Mouse (Mus musculus) left cerebral cortex, adult 2 months (tissue): ENCODE measurements around the gene Epsti1. TPM values are rescaled to one million over a fixed set of nuclear protein-coding genes. Genes with fewer than 3 reads are reported as not detected.

Experiments used
- DNase-seq, 2 experiments: peaks; one replicate each; pipeline ENCODE4 v3.0.0; 2021 to 2022; ENCODE audit warnings: low spot score in 2 of 2, mixed read lengths in 1 of 2; ENCODE audit errors: extremely low spot score in 1 of 2
- H3K27ac ChIP-seq: fragments of 200-600 bp; 2 replicates; pipeline ENCODE4 v1.8.1; 2022
- H3K4me3 ChIP-seq: fragments of 200-600 bp; 2 replicates; pipeline ENCODE4 v1.8.1; 2022
- CTCF ChIP-seq: fragments of 200-600 bp; IDR thresholded peaks from 2 replicates; pipeline ENCODE4 v1.8.1; 2022; ENCODE audit warnings: antibody characterized with exemption, mild to moderate bottlenecking, moderate library complexity
- intact Hi-C: fragments of 180-260 bp; cut with DNase I; formaldehyde crosslinking; loops from one replicate; pipeline ENCODE4 v1.15.1; 2025
- total RNA-seq, 2 experiments: library from RNA; stranded (reverse); gene quantifications; 2 replicates each; pipeline ENCODE4 v1.2.3; 2021

Epsti1 gene
- total RNA-seq, 2 experiments from 2014 or later = 0.42 to 0.54 TPM

GRCm38 (mm10) chr14:77882669-77883068 is 21.4 kb upstream of the Epsti1 start:
- intact Hi-C loops = no loop called here
- DNase-seq = no peak
- Histone ChIP-seq H3K4me3 (no peak overlapping the region), H3K27ac (no peak overlapping the region)
- no peak for TF ChIP-seq CTCF

GRCm38 (mm10) chr14:77886376-77886775 is 17.7 kb upstream of the Epsti1 start:
- TF ChIP-seq CTCF = no peak
- no peak overlapping the region for H3K4me3 ChIP-seq
- no peak for DNase-seq
- no peak overlapping the region for H3K27ac ChIP-seq
- intact Hi-C loops = no loop called here

- TF ChIP-seq CTCF = no peak
- no peak overlapping the region for H3K27ac ChIP-seq
- intact Hi-C loops = no loop called here
These were observed 17.1 kb upstream of the Epsti1 start for GRCm38 (mm10) chr14:77886941-77887340.

GRCm38 (mm10) chr14:77889911-77890310 is 14.1 kb upstream of the Epsti1 start:
- DNase-seq = no peak
- H3K27ac ChIP-seq = no peak overlapping the region
- no peak overlapping the region for H3K4me3 ChIP-seq
- intact Hi-C loops = no loop called here
- TF ChIP-seq CTCF = no peak; the same call in 1 of the 2 replicates

More at GRCm38 (mm10) chr14:77886941-77887340, 17.1 kb upstream of the Epsti1 start:
- H3K4me3 ChIP-seq = no peak overlapping the region
- DNase-seq = no peak

- no peak for TF ChIP-seq CTCF
- Histone ChIP-seq H3K4me3 (no peak overlapping the region), H3K27ac (no peak overlapping the region)
- intact Hi-C loops = no loop called here
- no peak for DNase-seq
These were observed 8.1 kb upstream of the Epsti1 start for GRCm38 (mm10) chr14:77895951-77896350.

GRCm38 (mm10) chr14:77902541-77902940 is 1.5 kb upstream of the Epsti1 start:
- TF ChIP-seq CTCF = no peak
- no peak overlapping the region for H3K27ac ChIP-seq
- no peak overlapping the region for H3K4me3 ChIP-seq
- intact Hi-C loops = no loop called here
- DNase-seq = no peak

- TF ChIP-seq CTCF = no peak
- intact Hi-C loops = no loop called here
- Histone ChIP-seq H3K4me3 (no peak overlapping the region), H3K27ac (no peak overlapping the region)
- DNase-seq = no peak
These were observed 1.4 kb downstream of the Epsti1 start for GRCm38 (mm10) chr14:77905466-77905865.

- intact Hi-C loops = no loop called here
These were observed 2.5 kb downstream of the Epsti1 start for GRCm38 (mm10) chr14:77906586-77906985.

GRCm38 (mm10) chr14:77915776-77916175 is 11.7 kb downstream of the Epsti1 start:
- no peak for TF ChIP-seq CTCF
- intact Hi-C loops = no loop called here
- Histone ChIP-seq H3K27ac (no peak overlapping the region), H3K4me3 (no peak overlapping the region)
- DNase-seq = no peak

More at GRCm38 (mm10) chr14:77906586-77906985, 2.5 kb downstream of the Epsti1 start:
- no peak for DNase-seq
- no peak overlapping the region for H3K4me3 ChIP-seq
- TF ChIP-seq CTCF = no peak
- no peak overlapping the region for H3K27ac ChIP-seq

- intact Hi-C loops = no loop called here
These were observed 17.6 kb downstream of the Epsti1 start for GRCm38 (mm10) chr14:77921641-77922040.

GRCm38 (mm10) chr14:77923076-77923865 is 19.2 kb downstream of the Epsti1 start:
- Histone ChIP-seq H3K4me3 (no peak overlapping the region), H3K27ac (no peak overlapping the region)
- intact Hi-C loops = no loop called here
- DNase-seq = no peak
- TF ChIP-seq CTCF = no peak

More at GRCm38 (mm10) chr14:77921641-77922040, 17.6 kb downstream of the Epsti1 start:
- H3K4me3 ChIP-seq = no peak overlapping the region
- no peak for DNase-seq
- TF ChIP-seq CTCF = no peak
- no peak overlapping the region for H3K27ac ChIP-seq

GRCm38 (mm10) chr14:77925414-77925813 is 21.4 kb downstream of the Epsti1 start:
- TF ChIP-seq CTCF = no peak
- intact Hi-C loops = loop anchor here (5.0 kb wide), 1 partner anchor 873 kb away; no protein-coding TSS in a partner anchor
- no peak for DNase-seq

GRCm38 (mm10) chr14:77926718-77927117 is 22.7 kb downstream of the Epsti1 start:
- no peak overlapping the region for H3K4me3 ChIP-seq
- intact Hi-C loops = loop anchor here (2.0 to 5.0 kb wide), 2 partner anchors 786 to 874 kb away; no protein-coding TSS in a partner anchor
- TF ChIP-seq CTCF = peak; percentile 72
- H3K27ac ChIP-seq = no peak overlapping the region
- DNase-seq = peak; percentile 31 to 36

More at GRCm38 (mm10) chr14:77925414-77925813, 21.4 kb downstream of the Epsti1 start:
- no peak overlapping the region for H3K27ac ChIP-seq
- no peak overlapping the region for H3K4me3 ChIP-seq
